Mouse (Mus musculus): Measurements from ENCODE around the gene Cdca8.

DNA sequence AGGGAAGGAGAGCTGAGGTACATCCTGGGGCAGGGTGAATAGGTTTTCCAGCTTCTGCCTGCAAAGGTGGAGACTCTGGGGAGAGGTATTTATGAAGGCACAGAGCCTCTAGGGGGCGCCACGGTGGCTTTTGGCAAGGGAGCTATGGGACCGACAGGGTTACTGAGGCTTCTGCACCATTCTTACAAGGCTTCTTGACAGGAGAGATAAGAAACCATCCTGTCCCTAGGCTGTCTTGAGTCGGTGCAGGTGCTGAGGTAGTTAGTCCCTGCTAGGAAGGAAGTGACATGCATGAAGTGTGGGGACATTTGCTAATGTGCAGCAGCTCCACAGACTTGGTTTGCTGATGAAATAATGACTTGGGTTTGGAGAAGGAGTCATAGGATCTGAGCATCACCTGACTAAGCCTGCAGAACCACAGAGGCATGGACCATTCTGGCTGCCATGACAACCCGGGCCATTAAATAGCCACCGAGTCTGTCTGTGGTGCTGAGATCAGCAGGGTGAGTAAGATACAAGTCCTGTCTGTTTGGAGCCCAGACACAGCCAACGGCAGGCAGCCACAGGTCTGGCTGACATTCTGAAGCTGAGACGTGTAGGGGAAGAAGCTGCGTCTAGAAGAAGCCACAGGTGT lies 44.9 kb upstream of the Cdca8 start:
- TF ChIP-seq CTCF (IDR thresholded peaks at IDR 0.05; ENCODE audit: control insufficient read depth, insufficient read depth, insufficient read length) (no peak), USF1 (IDR thresholded peaks at IDR 0.05; ENCODE audit: low read depth) (no peak), MAX (IDR thresholded peaks at IDR 0.05) (no peak), MYOG (IDR thresholded peaks at IDR 0.05; ENCODE audit: control insufficient read depth, extremely low read depth, insufficient read length) (no peak)
